Mouse (Mus musculus): ENCODE measurements around the gene Slc6a9. TPM values are rescaled to one million over a fixed set of nuclear protein-coding genes. Genes with fewer than 3 reads are reported as not detected.
A peak's percentile ranks its signal among the peaks of the same experiment; 100 is the strongest.

The Slc6a9 gene
- polyA plus RNA-seq, 1 experiment from 2014 or later = 45.9 TPM

GRCm38 (mm10) chr4:117818032-117818431 is 16.3 kb upstream of the Slc6a9 start:
- Histone ChIP-seq H3K4me3 (ENCODE audit: low read depth, low read length) (no peak overlapping the region), H3K9ac (ENCODE audit: low read depth, low read length) (no peak overlapping the region), H3K27ac (ENCODE audit: low read length) (no peak overlapping the region), H3K4me1 (ENCODE audit: control insufficient read depth, insufficient read depth, low read length) (no peaks in the 10 kb centered on the region), H3K9me3 (replicated peaks; ENCODE audit: control insufficient read depth, low read length, poor library complexity, severe bottlenecking) (no peaks in the 10 kb centered on the region), H3K27me3 (ENCODE audit: control insufficient read depth, insufficient read depth, low read depth, low read length) (no peaks in the 10 kb centered on the region), H3K36me3 (ENCODE audit: control insufficient read depth, insufficient read depth, low read length) (no peaks in the 10 kb centered on the region), H3K4me2 (ENCODE audit: low read length) (no peak overlapping the region)
- WGBS = 90% methylated on average over 10 of the region's 10 CpGs
- ATAC-seq = no peak

- Histone ChIP-seq H3K4me3 (ENCODE audit: low read depth, low read length) (no peak overlapping the region), H3K36me3 (ENCODE audit: control insufficient read depth, insufficient read depth, low read length) (no peaks in the 10 kb centered on the region), H3K4me2 (ENCODE audit: low read length) (no peak overlapping the region), H3K4me1 (ENCODE audit: control insufficient read depth, insufficient read depth, low read length) (peaks cover 8% of the 10 kb centered on the region; the same call in 1 of the 2 replicates), H3K9me3 (replicated peaks; ENCODE audit: control insufficient read depth, low read length, poor library complexity, severe bottlenecking) (no peaks in the 10 kb centered on the region), H3K27me3 (ENCODE audit: control insufficient read depth, insufficient read depth, low read depth, low read length) (no peaks in the 10 kb centered on the region), H3K27ac (ENCODE audit: low read length) (no peak overlapping the region), H3K9ac (ENCODE audit: low read depth, low read length) (no peak overlapping the region)
- WGBS = 81% methylated on average over 8 of the region's 8 CpGs
- ATAC-seq = no peak
These were observed 5.6 kb upstream of the Slc6a9 start for GRCm38 (mm10) chr4:117828572-117829145.

- Histone ChIP-seq H3K9ac (ENCODE audit: low read depth, low read length) (peak overlapping the region; percentile 38; the same call in 1 of the 2 replicates), H3K27ac (ENCODE audit: low read length) (no peak overlapping the region), H3K4me2 (ENCODE audit: low read length) (peak overlapping the region; percentile 21), H3K4me3 (ENCODE audit: low read depth, low read length) (no peak overlapping the region), H3K36me3 (ENCODE audit: control insufficient read depth, insufficient read depth, low read length) (no peaks in the 10 kb centered on the region), H3K4me1 (ENCODE audit: control insufficient read depth, insufficient read depth, low read length) (peaks cover 11% of the 10 kb centered on the region), H3K9me3 (replicated peaks; ENCODE audit: control insufficient read depth, low read length, poor library complexity, severe bottlenecking) (no peaks in the 10 kb centered on the region), H3K27me3 (ENCODE audit: control insufficient read depth, insufficient read depth, low read depth, low read length) (no peaks in the 10 kb centered on the region)
- ATAC-seq = no peak
- 8% methylated on average over 12 of the region's 12 CpGs for WGBS
These were observed 4.8 kb upstream of the Slc6a9 start for GRCm38 (mm10) chr4:117829260-117830123.

- no peaks in the 10 kb centered on the region for H3K9me3 ChIP-seq (replicated peaks; ENCODE audit: control insufficient read depth, low read length, poor library complexity, severe bottlenecking)
- no peak overlapping the region for H3K4me2 ChIP-seq (ENCODE audit: low read length)
- H3K27me3 ChIP-seq (ENCODE audit: control insufficient read depth, insufficient read depth, low read depth, low read length) = no peaks in the 10 kb centered on the region
- peak overlapping the region; percentile 38; the same call in 1 of the 2 replicates for H3K9ac ChIP-seq (ENCODE audit: low read depth, low read length)
- no peaks in the 10 kb centered on the region for H3K36me3 ChIP-seq (ENCODE audit: control insufficient read depth, insufficient read depth, low read length)
- peaks cover 15% of the 10 kb centered on the region for H3K4me1 ChIP-seq (ENCODE audit: control insufficient read depth, insufficient read depth, low read length)
- no peak overlapping the region for H3K4me3 ChIP-seq (ENCODE audit: low read depth, low read length)
- H3K27ac ChIP-seq (ENCODE audit: low read length) = no peak overlapping the region
- ATAC-seq = no peak
- WGBS = 4% methylated on average over 5 of the region's 5 CpGs
These were observed 4.2 kb upstream of the Slc6a9 start for GRCm38 (mm10) chr4:117830124-117830551.

GRCm38 (mm10) chr4:117830801-117831200 is 3.5 kb upstream of the Slc6a9 start:
- H3K9ac ChIP-seq (ENCODE audit: low read depth, low read length) = no peak overlapping the region
- no peaks in the 10 kb centered on the region for H3K36me3 ChIP-seq (ENCODE audit: control insufficient read depth, insufficient read depth, low read length)
- no peak overlapping the region for H3K27ac ChIP-seq (ENCODE audit: low read length)
- WGBS = 96% methylated on average over 9 of the region's 9 CpGs
- no peak overlapping the region for H3K4me2 ChIP-seq (ENCODE audit: low read length)
- peaks cover 15% of the 10 kb centered on the region for H3K4me1 ChIP-seq (ENCODE audit: control insufficient read depth, insufficient read depth, low read length)
- no peak overlapping the region for H3K4me3 ChIP-seq (ENCODE audit: low read depth, low read length)
- no peaks in the 10 kb centered on the region for H3K9me3 ChIP-seq (replicated peaks; ENCODE audit: control insufficient read depth, low read length, poor library complexity, severe bottlenecking)
- ATAC-seq = no peak
- no peaks in the 10 kb centered on the region for H3K27me3 ChIP-seq (ENCODE audit: control insufficient read depth, insufficient read depth, low read depth, low read length)

- Histone ChIP-seq H3K9ac (ENCODE audit: low read depth, low read length) (no peak overlapping the region), H3K4me2 (ENCODE audit: low read length) (no peak overlapping the region), H3K4me3 (ENCODE audit: low read depth, low read length) (no peak overlapping the region), H3K36me3 (ENCODE audit: control insufficient read depth, insufficient read depth, low read length) (no peaks in the 10 kb centered on the region), H3K27me3 (ENCODE audit: control insufficient read depth, insufficient read depth, low read depth, low read length) (no peaks in the 10 kb centered on the region), H3K4me1 (ENCODE audit: control insufficient read depth, insufficient read depth, low read length) (peaks cover 15% of the 10 kb centered on the region), H3K9me3 (replicated peaks; ENCODE audit: control insufficient read depth, low read length, poor library complexity, severe bottlenecking) (no peaks in the 10 kb centered on the region), H3K27ac (ENCODE audit: low read length) (no peak overlapping the region)
- 69% methylated on average over 2 of the region's 2 CpGs for WGBS
- ATAC-seq = no peak
These were observed 2.8 kb upstream of the Slc6a9 start for GRCm38 (mm10) chr4:117831499-117831898.

- H3K36me3 ChIP-seq (ENCODE audit: control insufficient read depth, insufficient read depth, low read length) = no peaks in the 10 kb centered on the region
- H3K4me1 ChIP-seq (ENCODE audit: control insufficient read depth, insufficient read depth, low read length) = peaks cover 20% of the 10 kb centered on the region
- WGBS = 81% methylated on average over 9 of the region's 9 CpGs
- H3K9ac ChIP-seq (ENCODE audit: low read depth, low read length) = no peak overlapping the region
- no peak overlapping the region for H3K4me3 ChIP-seq (ENCODE audit: low read depth, low read length)
- no peak overlapping the region for H3K4me2 ChIP-seq (ENCODE audit: low read length)
- no peak overlapping the region for H3K27ac ChIP-seq (ENCODE audit: low read length)
- H3K9me3 ChIP-seq (replicated peaks; ENCODE audit: control insufficient read depth, low read length, poor library complexity, severe bottlenecking) = no peaks in the 10 kb centered on the region
- no peak for ATAC-seq
- no peaks in the 10 kb centered on the region for H3K27me3 ChIP-seq (ENCODE audit: control insufficient read depth, insufficient read depth, low read depth, low read length)
These were observed 2.2 kb upstream of the Slc6a9 start for GRCm38 (mm10) chr4:117831920-117832691.

GRCm38 (mm10) chr4:117834845-117835530 is 682 bp downstream of the Slc6a9 start:
- WGBS = under 1% methylated on average over 36 of the region's 36 CpGs
- no peaks in the 10 kb centered on the region for H3K36me3 ChIP-seq (ENCODE audit: control insufficient read depth, insufficient read depth, low read length)
- H3K27me3 ChIP-seq (ENCODE audit: control insufficient read depth, insufficient read depth, low read depth, low read length) = no peaks in the 10 kb centered on the region
- ATAC-seq = peak; percentile 55
- peak overlapping the region; percentile 62 for H3K4me3 ChIP-seq (ENCODE audit: low read depth, low read length)
- no peaks in the 10 kb centered on the region for H3K9me3 ChIP-seq (replicated peaks; ENCODE audit: control insufficient read depth, low read length, poor library complexity, severe bottlenecking)
- H3K4me1 ChIP-seq (ENCODE audit: control insufficient read depth, insufficient read depth, low read length) = peaks cover 14% of the 10 kb centered on the region
- H3K27ac ChIP-seq (ENCODE audit: low read length) = peak overlapping the region; percentile 86
- H3K4me2 ChIP-seq (ENCODE audit: low read length) = peak overlapping the region; percentile 80
- peak overlapping the region; percentile 78 for H3K9ac ChIP-seq (ENCODE audit: low read depth, low read length)
